Mouse (Mus musculus): Measurements from ENCODE around the gene Rcbtb2. TPM values are rescaled to one million over a fixed set of nuclear protein-coding genes. Genes with fewer than 3 reads are reported as not detected.

The Rcbtb2 gene
- polyA plus RNA-seq, 1 experiment from 2014 or later: 155 TPM

DNA sequence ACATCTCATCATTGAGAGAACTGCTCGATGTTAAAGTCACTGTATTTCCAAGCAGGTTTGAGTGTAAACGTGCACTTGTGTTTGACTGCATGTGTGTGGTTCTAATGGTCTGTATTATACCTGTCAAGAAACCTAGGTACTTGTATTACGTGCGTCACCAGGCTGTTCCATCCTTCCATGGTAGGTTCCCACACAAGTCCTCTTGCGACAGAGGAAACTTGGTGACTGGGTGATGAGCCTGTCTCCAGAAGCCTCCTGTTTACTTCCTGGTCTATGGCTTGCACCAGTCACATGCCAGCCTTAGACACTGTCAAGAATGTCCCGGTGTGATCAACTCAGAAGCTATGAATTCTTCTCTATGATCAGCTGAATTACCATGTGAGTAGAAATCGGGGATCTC lies 15.6 kb downstream of the Rcbtb2 start:
- no peak overlapping the region for H3K4me3 ChIP-seq
- H3K27me3 ChIP-seq: no peaks in the 10 kb centered on the region
- WGBS: 94% methylated on average over 7 of the region's 7 CpGs
- no peak overlapping the region for H3K4me2 ChIP-seq (replicated peaks)
- H3K27ac ChIP-seq: no peak overlapping the region
- H3K9ac ChIP-seq: no peak overlapping the region
- no peak for ATAC-seq (ENCODE audit: insufficient number of reproducible peaks, insufficient read depth, low FRiP score, low TSS enrichment)
- peaks cover 14% of the 10 kb centered on the region; the same call in 1 of the 2 replicates for H3K4me1 ChIP-seq
- H3K36me3 ChIP-seq: no peaks in the 10 kb centered on the region
- H3K9me3 ChIP-seq: no peaks in the 10 kb centered on the region

DNA sequence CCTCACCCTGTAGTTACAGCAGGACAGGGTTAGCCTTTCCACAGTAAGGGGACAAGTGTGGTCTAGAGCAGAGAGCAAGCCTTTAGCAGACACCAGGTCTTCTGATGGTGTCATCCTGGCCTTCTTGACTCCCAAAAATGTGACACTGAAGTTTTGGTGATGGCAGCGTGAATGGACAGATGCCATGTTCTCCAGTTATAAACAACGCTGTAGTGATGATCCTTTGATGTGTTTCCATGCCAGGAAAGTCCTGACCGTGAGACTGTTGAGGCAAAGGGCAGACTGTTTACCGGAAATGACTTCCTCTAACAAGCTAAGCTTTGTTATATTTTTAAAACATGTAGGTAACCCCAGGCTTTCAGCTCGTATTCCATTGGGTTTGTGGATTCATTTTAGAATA lies 17.0 kb downstream of the Rcbtb2 start:
- no peak for ATAC-seq (ENCODE audit: insufficient number of reproducible peaks, insufficient read depth, low FRiP score, low TSS enrichment)

DNA sequence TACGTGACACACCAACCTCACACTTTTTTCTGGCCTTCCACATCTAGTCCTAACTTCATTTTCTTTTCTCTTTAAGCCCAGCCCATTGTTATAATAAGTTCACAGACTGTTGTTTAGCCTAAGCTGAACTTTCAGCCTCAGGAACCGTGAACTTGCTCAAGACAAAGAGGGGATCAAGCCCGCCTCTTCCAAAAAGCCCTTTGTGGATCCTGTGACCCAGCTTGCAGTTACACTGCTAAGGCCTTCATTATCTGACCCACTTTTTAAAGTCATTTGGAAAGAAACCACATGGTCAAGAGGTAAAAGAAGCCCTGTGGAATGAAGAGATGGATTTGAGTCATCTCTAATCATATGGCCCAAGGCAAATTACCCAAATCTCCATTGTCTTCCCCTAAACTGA lies 19.0 kb downstream of the Rcbtb2 start:
- Histone ChIP-seq H3K9ac (no peak overlapping the region), H3K36me3 (0 out of 2 replicates have a peak, but pooled peaks cover 4% of the 10 kb centered on the region), H3K27me3 (no peaks in the 10 kb centered on the region), H3K27ac (peak overlapping the region; percentile 99), H3K4me3 (no peak overlapping the region), H3K4me1 (peaks cover 29% of the 10 kb centered on the region), H3K4me2 (replicated peaks) (peak overlapping the region; percentile 87), H3K9me3 (no peaks in the 10 kb centered on the region)
- 76% methylated on average over 3 of the region's 3 CpGs for WGBS
- ATAC-seq (ENCODE audit: insufficient number of reproducible peaks, insufficient read depth, low FRiP score, low TSS enrichment): no peak

More for the DNA sequence above, 17.0 kb downstream of the Rcbtb2 start:
- 42% methylated on average over 5 of the region's 5 CpGs for WGBS
- Histone ChIP-seq H3K4me2 (replicated peaks) (no peak overlapping the region), H3K27ac (no peak overlapping the region), H3K9me3 (no peaks in the 10 kb centered on the region), H3K4me1 (peaks cover 26% of the 10 kb centered on the region), H3K36me3 (0 out of 2 replicates have a peak, but pooled peaks cover 2% of the 10 kb centered on the region), H3K9ac (no peak overlapping the region), H3K27me3 (no peaks in the 10 kb centered on the region), H3K4me3 (no peak overlapping the region)

DNA sequence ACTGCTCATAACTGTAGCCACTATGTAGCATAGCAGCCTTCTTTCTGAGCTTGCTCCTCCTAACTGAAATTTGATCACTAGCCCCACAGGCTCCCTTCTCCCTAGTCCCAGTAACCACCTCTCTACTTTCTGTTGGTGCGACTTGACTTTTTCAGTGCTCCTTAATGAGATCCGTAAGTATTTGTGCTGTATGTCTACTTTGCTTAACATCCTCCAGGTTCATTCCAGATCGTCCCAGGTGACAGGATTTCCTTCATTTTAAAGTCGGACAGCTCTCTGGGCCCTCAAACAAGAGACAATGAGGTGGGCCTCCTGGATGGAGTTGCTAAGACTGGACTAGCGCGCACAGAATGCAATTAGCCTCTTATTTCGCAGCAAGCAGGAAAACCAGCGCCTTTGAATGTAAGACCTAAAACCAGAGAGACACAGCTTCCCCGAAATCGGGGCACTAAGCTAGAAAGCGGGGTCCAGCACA lies 19.6 kb downstream of the Rcbtb2 start:
- H3K4me3 ChIP-seq: peak overlapping the region; percentile 70
- ATAC-seq (ENCODE audit: insufficient number of reproducible peaks, insufficient read depth, low FRiP score, low TSS enrichment): peak; percentile 53; the same call in 1 of the 2 replicates
- WGBS: under 1% methylated on average over 11 of the region's 11 CpGs

DNA sequence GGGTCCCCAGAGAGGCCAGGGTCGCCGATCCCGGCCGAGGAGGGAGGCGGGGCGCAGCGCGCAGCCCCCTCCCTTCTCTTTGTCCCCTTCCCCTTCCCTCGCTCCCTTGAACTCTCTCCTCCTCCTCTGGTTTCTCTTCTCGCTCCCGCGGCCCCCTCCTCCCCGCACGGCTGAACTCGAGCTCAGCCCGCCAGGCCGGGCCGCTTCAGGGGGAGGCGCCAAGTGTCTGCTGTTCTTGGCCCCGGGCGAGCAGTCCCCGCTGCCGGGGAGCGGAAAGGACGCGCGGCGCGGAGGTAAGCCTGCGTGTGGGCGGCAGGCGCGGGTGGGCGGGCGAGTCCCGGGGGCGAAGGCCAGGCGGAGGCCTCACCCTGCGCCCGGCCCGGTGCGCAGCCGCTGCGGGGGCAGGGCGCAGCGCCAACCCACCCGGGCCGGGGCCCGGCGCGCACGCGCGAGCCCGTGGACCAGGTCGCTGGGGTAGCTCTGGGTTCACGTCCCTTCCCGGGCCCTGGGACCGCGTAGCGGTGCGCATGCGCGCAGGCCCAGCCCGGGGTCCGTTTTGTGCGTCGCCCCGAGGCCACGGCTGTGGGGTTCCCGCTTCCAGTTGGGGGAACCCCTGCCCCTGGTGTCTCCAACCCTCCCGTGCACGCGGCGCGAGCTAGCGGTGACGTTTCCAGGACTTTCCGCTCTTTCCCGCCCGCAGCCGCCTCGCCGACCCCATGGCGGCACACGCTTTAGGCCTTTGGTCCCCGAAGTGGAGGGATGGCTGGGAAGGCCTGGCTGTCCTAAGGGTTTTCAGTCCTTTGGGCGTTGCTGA lies 20.3 kb downstream of the Rcbtb2 start:
- H3K4me1 ChIP-seq: peaks cover 29% of the 10 kb centered on the region
- peak overlapping the region; percentile 70 for H3K4me3 ChIP-seq
- WGBS: under 1% methylated on average over 83 of the region's 88 CpGs
- 0 out of 2 replicates have a peak, but pooled peaks cover 4% of the 10 kb centered on the region for H3K36me3 ChIP-seq
- peak; percentile 92 for ATAC-seq (ENCODE audit: insufficient number of reproducible peaks, insufficient read depth, low FRiP score, low TSS enrichment)
- H3K27ac ChIP-seq: peak overlapping the region; percentile 99
- H3K4me2 ChIP-seq (replicated peaks): peak overlapping the region; percentile 87
- no peaks in the 10 kb centered on the region for H3K9me3 ChIP-seq
- no peaks in the 10 kb centered on the region for H3K27me3 ChIP-seq
- H3K9ac ChIP-seq: peak overlapping the region; percentile 95

More for the DNA sequence above, 19.6 kb downstream of the Rcbtb2 start:
- 0 out of 2 replicates have a peak, but pooled peaks cover 4% of the 10 kb centered on the region for H3K36me3 ChIP-seq
- H3K9me3 ChIP-seq: no peaks in the 10 kb centered on the region
- peak overlapping the region; percentile 95 for H3K9ac ChIP-seq
- H3K4me2 ChIP-seq (replicated peaks): peak overlapping the region; percentile 87
- peak overlapping the region; percentile 99 for H3K27ac ChIP-seq
- H3K27me3 ChIP-seq: no peaks in the 10 kb centered on the region
- H3K4me1 ChIP-seq: peaks cover 29% of the 10 kb centered on the region

DNA sequence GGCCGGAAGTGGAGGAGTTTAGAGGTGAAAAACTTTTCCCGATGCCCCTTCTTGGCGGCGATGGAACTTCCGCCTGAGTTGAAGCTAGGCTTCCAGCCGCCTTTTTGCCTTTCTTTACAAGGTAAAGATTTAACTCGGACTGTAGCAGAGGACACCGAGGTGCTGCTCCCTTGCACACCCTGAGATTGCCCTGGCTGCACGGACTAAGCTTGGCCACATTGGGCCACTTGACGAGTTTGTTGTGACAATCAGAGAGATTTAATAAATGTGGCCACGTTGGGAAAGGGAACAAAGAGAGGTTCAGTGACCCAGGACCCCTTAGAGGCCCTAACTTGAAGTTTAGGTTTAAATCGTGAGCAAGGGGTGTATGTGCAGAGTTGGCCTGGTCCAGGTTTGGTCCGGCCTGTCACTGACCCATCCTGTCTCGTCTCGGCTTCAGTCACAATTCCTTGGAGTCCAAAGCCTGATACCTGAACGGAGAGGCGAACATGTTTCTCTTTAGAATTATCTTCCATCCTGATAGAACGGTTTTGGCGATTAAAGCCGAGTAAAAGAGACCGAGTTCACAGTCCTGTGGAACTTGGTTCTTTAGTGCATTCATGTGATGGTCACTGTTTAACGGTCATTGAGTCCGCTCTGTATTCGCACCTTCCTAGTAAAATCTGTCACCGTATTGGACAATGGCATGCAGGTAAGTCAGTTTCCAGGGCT lies 21.0 kb downstream of the Rcbtb2 start:
- Histone ChIP-seq H3K9ac (peak overlapping the region; percentile 95), H3K4me2 (replicated peaks) (peak overlapping the region; percentile 87), H3K36me3 (0 out of 2 replicates have a peak, but pooled peaks cover 4% of the 10 kb centered on the region), H3K4me1 (peaks cover 29% of the 10 kb centered on the region), H3K9me3 (no peaks in the 10 kb centered on the region), H3K27me3 (no peaks in the 10 kb centered on the region), H3K27ac (peak overlapping the region; percentile 99), H3K4me3 (peak overlapping the region; percentile 70)
- ATAC-seq (ENCODE audit: insufficient number of reproducible peaks, insufficient read depth, low FRiP score, low TSS enrichment): no peak
- WGBS: 36% methylated on average over 25 of the region's 25 CpGs

DNA sequence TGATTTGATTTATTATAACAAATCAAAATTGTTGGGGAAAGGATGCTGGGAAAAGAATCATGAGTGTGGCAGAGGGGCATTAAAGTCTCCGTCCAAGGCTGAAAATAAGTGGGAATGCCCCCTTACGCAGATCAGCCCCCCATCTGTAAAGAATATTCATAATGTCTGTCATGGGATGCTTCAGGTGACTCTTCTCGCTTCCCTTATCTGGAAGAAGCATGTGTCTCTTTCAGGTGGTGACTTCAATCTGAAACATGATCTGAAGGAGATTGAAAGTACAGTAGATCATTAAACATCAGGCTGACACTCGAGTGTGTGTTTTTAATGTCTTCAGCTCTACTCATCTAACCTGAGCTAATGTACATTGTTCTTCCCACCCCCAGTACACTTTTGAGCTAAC lies 22.7 kb downstream of the Rcbtb2 start:
- no peaks in the 10 kb centered on the region for H3K27me3 ChIP-seq
- no peak overlapping the region for H3K9ac ChIP-seq
- ATAC-seq (ENCODE audit: insufficient number of reproducible peaks, insufficient read depth, low FRiP score, low TSS enrichment): no peak
- no peak overlapping the region for H3K4me2 ChIP-seq (replicated peaks)
- 0 out of 2 replicates have a peak, but pooled peaks cover 4% of the 10 kb centered on the region for H3K36me3 ChIP-seq
- no peak overlapping the region for H3K4me3 ChIP-seq
- 90% methylated on average over 4 of the region's 4 CpGs for WGBS
- no peaks in the 10 kb centered on the region for H3K9me3 ChIP-seq
- H3K27ac ChIP-seq: no peak overlapping the region
- H3K4me1 ChIP-seq: peaks cover 23% of the 10 kb centered on the region

DNA sequence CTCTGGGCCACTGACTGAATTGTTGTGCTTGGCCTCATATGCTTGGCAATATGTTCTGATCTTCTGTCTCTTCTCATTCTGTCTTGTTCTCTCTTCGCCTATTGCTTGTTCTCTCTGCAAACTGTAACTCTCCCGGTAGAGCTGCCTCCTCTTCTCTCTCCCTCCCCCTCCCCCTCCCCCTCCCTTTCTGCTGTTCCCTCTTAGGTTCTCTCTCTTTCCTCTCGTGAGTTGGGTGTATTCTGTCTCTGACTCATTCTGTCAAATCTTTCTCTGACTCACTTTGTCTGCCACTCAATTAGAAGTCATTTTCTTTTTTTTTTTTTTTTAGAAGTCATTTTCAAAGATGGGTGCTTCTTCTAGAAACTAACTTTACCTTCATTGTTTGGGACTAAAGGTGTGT lies 23.9 kb downstream of the Rcbtb2 start:
- Histone ChIP-seq H3K9ac (no peak overlapping the region), H3K36me3 (0 out of 2 replicates have a peak, but pooled peaks cover 4% of the 10 kb centered on the region), H3K4me2 (replicated peaks) (no peak overlapping the region), H3K9me3 (no peaks in the 10 kb centered on the region), H3K27ac (no peak overlapping the region), H3K4me1 (peaks cover 22% of the 10 kb centered on the region), H3K4me3 (no peak overlapping the region), H3K27me3 (no peaks in the 10 kb centered on the region)
- no peak for ATAC-seq (ENCODE audit: insufficient number of reproducible peaks, insufficient read depth, low FRiP score, low TSS enrichment)
- 65% methylated on average over 3 of the region's 3 CpGs for WGBS

DNA sequence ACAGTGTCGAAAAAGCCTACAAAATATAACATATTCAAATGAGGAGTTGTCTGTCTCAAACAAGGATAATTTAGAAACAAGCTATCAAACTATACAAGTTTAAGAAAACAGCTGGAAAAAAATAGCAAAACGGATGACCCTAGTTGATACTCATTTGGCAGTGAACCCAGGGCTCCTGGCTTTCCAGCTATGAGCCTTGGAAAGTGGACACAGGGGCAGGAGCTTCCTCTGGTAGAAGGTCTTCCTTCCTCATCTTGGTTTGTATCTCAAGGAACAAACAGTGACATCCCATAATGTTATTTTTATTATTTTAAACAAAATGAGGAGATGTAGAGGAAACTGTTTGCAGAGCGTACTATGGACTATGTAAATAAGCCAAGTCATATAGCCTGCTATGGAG lies 25.3 kb downstream of the Rcbtb2 start:
- no peak overlapping the region for H3K9ac ChIP-seq
- 85% methylated on average over 3 of the region's 3 CpGs for WGBS
- ATAC-seq (ENCODE audit: insufficient number of reproducible peaks, insufficient read depth, low FRiP score, low TSS enrichment): no peak
- no peaks in the 10 kb centered on the region for H3K9me3 ChIP-seq
- H3K27me3 ChIP-seq: no peaks in the 10 kb centered on the region
- H3K4me3 ChIP-seq: no peak overlapping the region
- H3K27ac ChIP-seq: no peak overlapping the region
- peaks cover 15% of the 10 kb centered on the region for H3K4me1 ChIP-seq
- H3K4me2 ChIP-seq (replicated peaks): no peak overlapping the region
- H3K36me3 ChIP-seq: peaks cover 8% of the 10 kb centered on the region; the same call in 1 of the 2 replicates

DNA sequence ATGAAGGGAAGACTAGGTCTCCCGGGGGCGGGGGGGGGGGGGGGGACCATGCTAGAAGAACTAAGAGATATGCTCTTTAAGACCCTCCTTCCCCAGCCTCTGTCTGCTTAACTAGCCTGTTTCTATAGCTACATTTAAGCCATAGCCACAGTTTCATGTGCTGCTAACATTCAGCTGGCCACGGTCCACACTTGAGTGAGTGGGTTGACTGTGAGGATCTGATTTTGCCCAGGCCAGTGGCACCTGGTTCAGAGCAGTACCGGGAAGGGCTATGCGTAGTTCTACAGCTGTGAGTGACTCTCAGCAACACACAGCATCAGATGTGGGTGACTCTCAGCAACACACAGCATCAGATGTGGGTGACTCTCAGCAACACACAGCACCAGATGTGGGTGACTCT lies 38.5 kb downstream of the Rcbtb2 start:
- Histone ChIP-seq H3K4me3 (no peak overlapping the region), H3K27ac (no peak overlapping the region), H3K4me1 (no peaks in the 10 kb centered on the region), H3K4me2 (replicated peaks) (no peak overlapping the region), H3K9ac (no peak overlapping the region), H3K9me3 (no peaks in the 10 kb centered on the region), H3K27me3 (no peaks in the 10 kb centered on the region), H3K36me3 (peaks cover 79% of the 10 kb centered on the region)
- ATAC-seq (ENCODE audit: insufficient number of reproducible peaks, insufficient read depth, low FRiP score, low TSS enrichment): no peak
- 97% methylated on average over 4 of the region's 5 CpGs for WGBS

DNA sequence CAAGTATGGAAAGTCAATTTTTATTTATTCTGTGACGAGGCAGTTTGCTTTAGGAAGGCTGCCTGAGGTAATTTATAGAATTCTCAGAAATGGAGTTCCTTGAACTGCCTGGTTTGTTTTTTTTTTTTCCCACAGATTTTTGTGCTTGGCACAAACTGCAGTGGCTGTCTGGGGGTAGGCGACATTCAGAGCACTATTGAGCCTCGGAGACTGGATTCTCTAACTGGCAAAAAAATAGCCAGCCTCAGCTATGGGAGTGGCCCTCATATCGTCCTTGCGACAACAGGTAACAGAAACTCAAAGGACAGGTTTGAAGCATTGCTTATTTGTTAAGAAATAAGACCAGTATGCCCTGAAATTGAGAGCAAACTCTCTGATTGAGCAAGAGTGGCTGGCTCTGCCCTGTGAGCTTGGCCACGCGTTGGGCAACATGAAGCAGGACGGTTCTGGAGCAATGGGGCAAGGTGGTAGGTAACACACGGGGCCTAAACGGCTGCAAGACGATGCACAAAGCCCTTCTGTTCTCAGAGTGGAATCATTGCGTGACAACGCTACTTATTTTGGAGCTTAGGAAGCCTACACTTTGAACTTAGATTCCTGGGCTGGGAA lies 39.5 kb downstream of the Rcbtb2 start:
- ATAC-seq (ENCODE audit: insufficient number of reproducible peaks, insufficient read depth, low FRiP score, low TSS enrichment): no peak
- Histone ChIP-seq H3K4me1 (no peaks in the 10 kb centered on the region), H3K4me3 (no peak overlapping the region), H3K27me3 (no peaks in the 10 kb centered on the region), H3K4me2 (replicated peaks) (no peak overlapping the region), H3K9ac (no peak overlapping the region), H3K9me3 (no peaks in the 10 kb centered on the region), H3K27ac (no peak overlapping the region), H3K36me3 (peaks cover 78% of the 10 kb centered on the region)
- WGBS: 88% methylated on average over 13 of the region's 13 CpGs

Measured in embryonic facial prominence, embryonic 12.5 days (tissue).